Mouse (Mus musculus) heart, embryonic 11.5 days (tissue): ENCODE data around the gene Atxn1. TPM values are rescaled to one million over a fixed set of nuclear protein-coding genes. Genes with fewer than 3 reads are reported as not detected.
A peak's percentile ranks its signal among the peaks of the same experiment; 100 is the strongest.

Source experiments
- ATAC-seq: fragments of 200-750 bp; cut with Nextera tagmentation; replicated peaks from 2 replicates; pipeline ENCODE4 v1.8.0; 2017; ENCODE audit warnings: moderate library complexity; ENCODE audit not compliant: insufficient number of reproducible peaks, low FRiP score, low TSS enrichment
- H3K27ac ChIP-seq: fragments of 300-500 bp; sonication (generic); 2 replicates; pipeline ENCODE4 v1.5.1; 2014; ENCODE audit warnings: mild to moderate bottlenecking, low read depth, low read length
- H3K27me3 ChIP-seq: fragments of 300-500 bp; sonication (generic); 2 replicates; pipeline ENCODE4 v1.6.1; 2014; ENCODE audit warnings: mild to moderate bottlenecking, low read length, mixed read lengths; ENCODE audit not compliant: control insufficient read depth, insufficient read depth
- H3K36me3 ChIP-seq: fragments of 300-500 bp; sonication (generic); 2 replicates; pipeline ENCODE4 v1.6.1; 2014; ENCODE audit warnings: mild to moderate bottlenecking, low read length, moderate library complexity, mixed read lengths; ENCODE audit not compliant: control insufficient read depth, insufficient read depth
- H3K4me1 ChIP-seq: fragments of 300-500 bp; sonication (generic); 2 replicates; pipeline ENCODE4 v1.6.1; 2014; ENCODE audit warnings: low read length; ENCODE audit not compliant: control insufficient read depth, insufficient read depth
- H3K4me2 ChIP-seq: fragments of 300-500 bp; sonication (generic); 2 replicates; pipeline ENCODE4 v1.6.1; 2014; ENCODE audit warnings: mild to moderate bottlenecking, moderate library complexity
- H3K4me3 ChIP-seq: fragments of 300-500 bp; sonication (generic); 2 replicates; pipeline ENCODE4 v1.5.1; 2014; ENCODE audit warnings: low read depth, low read length
- H3K9ac ChIP-seq: fragments of 300-500 bp; sonication (generic); 2 replicates; pipeline ENCODE4 v1.6.1; 2014; ENCODE audit warnings: mild to moderate bottlenecking, low read depth, low read length, moderate library complexity
- H3K9me3 ChIP-seq: fragments of 300-500 bp; sonication (generic); replicated peaks from 2 replicates; pipeline ENCODE4 v1.6.1; 2016; ENCODE audit warnings: low read length; ENCODE audit not compliant: control insufficient read depth
- WGBS: fragments of 180-500 bp; shearing (Covaris S2); extraction: QIAGEN DNeasy Blood & Tissue Kit; methylation state at CpG from one replicate; pipeline ENCODE4 v1.1.7; 2014; ENCODE audit not compliant: insufficient replicate concordance; 5-methylcytosine and 5-hydroxymethylcytosine counted together
- polyA plus RNA-seq: library from polyadenylated mRNA; unstranded; fragments of >200 nt; fragmentation: Nextera tagmentation; extraction: Ambion mirVana; gene quantifications from 2 replicates; pipeline ENCODE4 v1.2.1, GENCODE M21; 2014

Atxn1 gene
- polyA plus RNA-seq, 1 experiment from 2014 or later, result 6.4 TPM

- 93% methylated on average over 5 of the region's 5 CpGs for WGBS
- no peaks in the 10 kb centered on the region for H3K27me3 ChIP-seq
- H3K4me1 ChIP-seq, result peaks cover 22% of the 10 kb centered on the region
- H3K4me3 ChIP-seq, result no peak overlapping the region
- H3K36me3 ChIP-seq, result no peaks in the 10 kb centered on the region
- no peak overlapping the region for H3K27ac ChIP-seq
- no peak for ATAC-seq
- H3K9ac ChIP-seq, result no peak overlapping the region
- no peaks in the 10 kb centered on the region for H3K9me3 ChIP-seq
- no peak overlapping the region for H3K4me2 ChIP-seq
Observed at GRCm38 (mm10) chr13:45625740-45626139, 339.1 kb downstream of the Atxn1 start.

DNA sequence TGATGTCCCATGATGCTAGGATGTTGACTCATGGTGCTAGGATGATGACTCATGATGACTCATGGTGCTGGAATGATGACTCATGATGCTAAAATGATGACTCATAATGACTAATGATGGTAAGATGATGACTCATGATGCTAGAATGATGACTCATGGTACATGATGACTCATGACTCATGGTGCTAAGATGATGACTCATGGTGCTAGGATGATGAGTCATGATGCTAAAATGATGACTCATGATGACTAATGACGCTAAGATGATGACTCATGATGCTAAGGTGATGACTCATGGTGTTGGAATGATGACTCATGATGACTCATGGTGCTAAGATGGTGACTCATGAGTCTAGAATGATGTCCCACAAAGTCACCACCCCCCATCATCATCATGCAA lies 341.0 kb downstream of the Atxn1 start:
- Histone ChIP-seq H3K9ac (no peak overlapping the region), H3K4me3 (no peak overlapping the region), H3K4me2 (no peak overlapping the region), H3K9me3 (no peaks in the 10 kb centered on the region), H3K36me3 (no peaks in the 10 kb centered on the region), H3K27ac (no peak overlapping the region), H3K27me3 (no peaks in the 10 kb centered on the region), H3K4me1 (peaks cover 27% of the 10 kb centered on the region)
- ATAC-seq, result no peak
- WGBS, result 82% methylated on average over 1 of the region's 1 CpGs

DNA sequence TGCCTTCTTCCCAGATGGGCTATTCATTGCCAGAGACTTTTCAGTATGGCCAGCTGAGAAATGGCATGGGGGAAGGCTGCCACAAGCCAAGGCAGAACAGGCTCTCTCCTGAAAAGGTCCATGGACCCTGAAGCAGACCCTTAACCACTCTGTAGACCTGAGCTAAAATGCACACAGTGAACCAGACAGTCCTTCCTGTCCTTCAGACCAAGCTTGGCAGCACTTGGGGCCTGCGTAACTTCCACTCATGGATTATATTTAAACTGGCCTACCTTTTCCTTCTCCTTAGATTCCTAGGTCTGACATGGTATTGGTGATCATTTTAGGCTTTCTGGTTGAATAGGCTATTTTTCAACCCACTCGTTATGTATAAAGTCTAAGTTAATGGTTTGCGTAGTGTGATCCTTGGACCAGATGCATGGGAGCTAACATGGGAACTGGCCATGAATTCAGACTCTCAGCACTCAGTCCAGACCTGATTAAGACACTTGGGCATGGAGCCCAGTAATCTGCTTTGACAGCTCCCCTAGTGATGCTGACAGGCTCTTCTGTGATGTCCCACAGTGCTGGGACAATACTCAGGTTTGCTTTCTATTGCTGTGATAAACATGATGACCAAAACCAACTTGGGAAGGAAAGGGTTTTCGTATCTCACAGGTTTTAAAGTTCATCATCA lies 341.8 kb downstream of the Atxn1 start:
- Histone ChIP-seq H3K27me3 (no peaks in the 10 kb centered on the region), H3K4me3 (no peak overlapping the region), H3K4me2 (no peak overlapping the region), H3K27ac (no peak overlapping the region), H3K4me1 (peaks cover 23% of the 10 kb centered on the region), H3K9me3 (no peaks in the 10 kb centered on the region), H3K36me3 (no peaks in the 10 kb centered on the region), H3K9ac (no peak overlapping the region)
- ATAC-seq, result no peak
- WGBS, result 84% methylated on average over 4 of the region's 4 CpGs

GRCm38 (mm10) chr13:45620687-45621086 lies 344.1 kb downstream of the Atxn1 start:
- no peak overlapping the region for H3K9ac ChIP-seq
- no peak overlapping the region for H3K27ac ChIP-seq
- whole genome bisulfite sequencing, result 74% methylated on average over 12 of the region's 12 CpGs

GRCm38 (mm10) chr13:45620281-45620680 lies 344.5 kb downstream of the Atxn1 start:
- Histone ChIP-seq H3K9me3 (no peaks in the 10 kb centered on the region), H3K36me3 (no peaks in the 10 kb centered on the region), H3K4me3 (no peak overlapping the region), H3K4me2 (no peak overlapping the region), H3K27me3 (no peaks in the 10 kb centered on the region), H3K9ac (no peak overlapping the region), H3K27ac (no peak overlapping the region), H3K4me1 (peaks cover 24% of the 10 kb centered on the region)
- ATAC-seq, result no peak
- WGBS, result 51% methylated on average over 7 of the region's 7 CpGs

More at GRCm38 (mm10) chr13:45620687-45621086, 344.1 kb downstream of the Atxn1 start:
- no peaks in the 10 kb centered on the region for H3K36me3 ChIP-seq
- no peak overlapping the region for H3K4me2 ChIP-seq
- no peak for ATAC-seq
- H3K4me1 ChIP-seq, result peaks cover 20% of the 10 kb centered on the region
- no peak overlapping the region for H3K4me3 ChIP-seq
- no peaks in the 10 kb centered on the region for H3K9me3 ChIP-seq
- no peaks in the 10 kb centered on the region for H3K27me3 ChIP-seq

DNA sequence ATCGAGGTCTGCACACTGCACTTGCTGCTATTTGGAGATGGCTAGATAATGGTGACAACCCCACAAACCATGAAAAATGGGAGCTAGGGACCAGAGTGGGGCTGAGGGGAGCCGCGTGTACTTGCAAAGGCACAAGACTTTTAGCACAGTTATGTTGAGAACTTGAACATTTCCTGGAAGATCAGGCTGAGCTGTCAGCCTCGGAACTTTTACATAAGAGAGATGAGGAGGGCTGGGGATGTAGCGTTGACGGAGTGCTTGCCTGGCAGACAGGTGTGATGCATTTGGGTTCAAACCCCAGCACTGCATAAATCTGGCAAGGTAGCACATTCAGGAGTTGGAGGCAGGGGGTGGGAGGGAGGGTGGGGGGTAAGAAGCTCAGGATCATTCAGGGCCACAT lies 346.8 kb downstream of the Atxn1 start:
- H3K4me1 ChIP-seq, result peaks cover 34% of the 10 kb centered on the region

GRCm38 (mm10) chr13:45614762-45615161 lies 350.0 kb downstream of the Atxn1 start:
- 60% methylated on average over 11 of the region's 11 CpGs for WGBS
- Histone ChIP-seq H3K9me3 (no peaks in the 10 kb centered on the region), H3K9ac (no peak overlapping the region), H3K36me3 (no peaks in the 10 kb centered on the region), H3K4me3 (no peak overlapping the region), H3K27ac (peak overlapping the region; percentile 15; the same call in 1 of the 2 replicates), H3K4me1 (peaks cover 24% of the 10 kb centered on the region), H3K4me2 (no peak overlapping the region), H3K27me3 (no peaks in the 10 kb centered on the region)
- ATAC-seq, result no peak

More for the DNA sequence above, 346.8 kb downstream of the Atxn1 start:
- ATAC-seq, result no peak
- Histone ChIP-seq H3K27ac (no peak overlapping the region), H3K4me3 (no peak overlapping the region), H3K27me3 (no peaks in the 10 kb centered on the region), H3K9ac (0 out of 2 replicates have a peak overlapping the region, but pooled peaks have one; percentile 1), H3K9me3 (no peaks in the 10 kb centered on the region), H3K36me3 (no peaks in the 10 kb centered on the region), H3K4me2 (no peak overlapping the region)
- 70% methylated on average over 6 of the region's 6 CpGs for WGBS

DNA sequence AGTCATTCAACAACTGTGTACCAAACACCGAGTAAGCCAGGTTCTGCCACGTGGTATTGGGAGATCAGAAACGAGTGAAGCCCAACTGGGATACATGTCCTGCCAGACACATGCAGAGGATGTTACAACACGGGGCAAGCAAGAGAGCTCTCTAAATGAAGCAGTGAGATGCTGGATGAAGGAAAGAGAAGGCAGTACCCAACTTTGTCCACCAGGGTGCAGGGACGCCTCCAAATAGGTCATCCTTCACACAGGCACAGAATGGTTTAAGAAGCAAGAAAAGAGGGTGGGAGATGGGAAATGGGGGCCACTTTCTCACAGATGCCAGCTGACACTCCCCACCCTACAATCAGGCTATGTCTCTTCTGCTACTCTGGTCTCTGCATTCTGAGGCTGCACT lies 351.5 kb downstream of the Atxn1 start:
- peaks cover 24% of the 10 kb centered on the region for H3K4me1 ChIP-seq
- H3K36me3 ChIP-seq, result 0 out of 2 replicates have a peak, but pooled peaks cover 2% of the 10 kb centered on the region
- no peak overlapping the region for H3K9ac ChIP-seq
- no peak overlapping the region for H3K4me2 ChIP-seq
- no peak overlapping the region for H3K27ac ChIP-seq
- no peak overlapping the region for H3K4me3 ChIP-seq
- no peaks in the 10 kb centered on the region for H3K9me3 ChIP-seq
- ATAC-seq, result no peak
- 29% methylated on average over 5 of the region's 5 CpGs for WGBS
- H3K27me3 ChIP-seq, result no peaks in the 10 kb centered on the region

DNA sequence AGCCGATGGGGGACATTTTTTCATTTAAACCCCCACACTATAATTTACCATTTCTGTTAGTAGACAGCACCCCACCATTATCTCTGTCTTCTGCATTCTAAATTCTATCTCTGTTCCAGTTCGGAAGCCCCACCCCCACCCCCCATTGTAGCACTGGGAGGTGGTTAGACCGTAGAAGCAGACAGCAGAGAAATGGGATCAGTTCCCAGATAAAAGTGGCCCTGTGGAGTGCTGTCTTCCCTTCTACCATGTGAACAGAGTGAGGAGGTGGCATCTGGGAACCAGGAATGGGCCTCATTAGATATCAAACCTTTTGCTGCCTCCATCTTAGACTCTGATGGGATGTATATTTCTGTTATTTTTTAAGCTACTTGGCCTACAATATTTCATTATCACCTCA lies 353.3 kb downstream of the Atxn1 start:
- H3K36me3 ChIP-seq, result 0 out of 2 replicates have a peak, but pooled peaks cover 2% of the 10 kb centered on the region
- no peak for ATAC-seq
- no peaks in the 10 kb centered on the region for H3K9me3 ChIP-seq
- 60% methylated on average over 3 of the region's 3 CpGs for WGBS
- H3K4me3 ChIP-seq, result no peak overlapping the region
- H3K4me2 ChIP-seq, result no peak overlapping the region
- H3K27me3 ChIP-seq, result no peaks in the 10 kb centered on the region
- peaks cover 19% of the 10 kb centered on the region for H3K4me1 ChIP-seq
- H3K27ac ChIP-seq, result no peak overlapping the region
- no peak overlapping the region for H3K9ac ChIP-seq
